Mouse (Mus musculus): ENCODE data around the gene Mfsd4b5.

DNA sequence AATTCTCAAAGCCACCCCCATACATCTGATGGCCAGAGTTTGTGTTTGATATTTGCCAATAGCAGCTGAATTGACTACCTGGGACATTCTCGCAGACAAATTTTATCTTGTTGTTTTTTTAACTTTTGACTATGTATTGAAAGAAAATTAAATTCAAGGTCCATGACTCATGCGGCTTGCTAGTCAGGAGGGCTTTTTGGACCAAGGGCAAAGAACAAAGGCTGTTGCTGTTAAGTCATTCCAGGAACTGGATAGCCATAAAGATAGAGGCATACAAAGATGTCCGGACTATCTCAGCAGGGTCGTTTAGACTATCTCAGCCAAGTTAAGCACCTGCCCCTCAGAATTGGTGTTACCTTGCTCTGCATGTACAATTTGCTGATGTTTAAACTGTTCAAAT, 9.1 kb downstream of the Mfsd4b5 start:
- no peak for TF ChIP-seq EP300 (optimal IDR thresholded peaks at IDR 0.05)
- no peak for TF ChIP-seq CTCF (IDR thresholded peaks at IDR 0.05; ENCODE audit: low read depth)
